Mouse (Mus musculus) retina, postnatal 7 days (tissue): Measurements from ENCODE around the gene Tmem45a2.
"Not testable (repeated sequence)": the region's sequence is repeated elsewhere in the genome, so short reads cannot be mapped to it uniquely, and the experiment has no call there.

Source experiments
- DNase-seq: peaks from one replicate; pipeline ENCODE4 v3.0.0-alpha.2; 2012; ENCODE audit warnings: low read depth, low spot score

Gene Tmem45a2

GRCm38 (mm10) chr16:57071132-57071639 lies at the start of gene Tmem45a2:
Gene Tmem45a2 (minus strand): TSS chr16:57071372.
- no peak for DNase-seq

DNA sequence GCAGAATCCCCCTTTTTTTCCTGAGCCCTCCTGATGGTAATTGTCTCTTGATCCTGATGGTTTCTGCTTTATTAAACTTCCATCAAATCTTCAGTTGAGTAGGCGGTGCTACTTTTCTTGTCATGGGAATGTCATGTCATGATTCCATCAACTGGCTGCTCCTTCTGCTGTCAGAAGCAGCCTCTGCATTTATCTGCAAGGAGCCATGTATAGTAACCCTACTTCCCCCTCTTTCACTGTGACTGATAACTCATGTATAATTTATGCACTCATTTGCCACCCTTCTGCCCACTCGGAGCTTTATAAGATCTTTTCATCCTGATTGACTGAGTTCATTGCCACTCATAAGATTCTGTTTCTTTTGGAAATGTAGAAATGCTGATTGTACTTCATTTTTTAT lies 46.4 kb upstream of the Tmem45a2 start:
- DNase-seq = no peak

GRCm38 (mm10) chr16:57116066-57116465 lies 44.9 kb upstream of the Tmem45a2 start:
- DNase-seq = no peak

- no peak for DNase-seq
Observed at GRCm38 (mm10) chr16:57106185-57106960, 35.2 kb upstream of the Tmem45a2 start.

DNA sequence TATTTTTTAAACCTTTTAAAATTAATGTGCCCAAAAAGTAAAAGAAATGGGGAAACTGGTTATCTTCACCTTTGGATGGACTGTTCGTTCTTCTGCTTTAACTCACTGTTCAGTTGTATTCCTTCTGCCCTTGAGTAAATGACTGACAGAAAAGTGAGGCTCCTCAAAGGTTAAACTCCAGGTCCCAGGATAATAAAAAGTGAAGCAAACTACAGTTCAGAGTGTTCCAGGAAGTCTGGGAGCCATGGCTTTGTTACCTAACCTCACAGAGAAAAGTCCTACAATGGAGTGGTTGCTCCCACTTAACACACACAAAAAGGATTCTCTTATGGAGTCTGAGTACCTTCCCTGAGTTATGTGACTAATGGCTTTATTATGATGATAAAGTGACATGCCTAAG lies 30.0 kb upstream of the Tmem45a2 start:
- DNase-seq = no peak

DNA sequence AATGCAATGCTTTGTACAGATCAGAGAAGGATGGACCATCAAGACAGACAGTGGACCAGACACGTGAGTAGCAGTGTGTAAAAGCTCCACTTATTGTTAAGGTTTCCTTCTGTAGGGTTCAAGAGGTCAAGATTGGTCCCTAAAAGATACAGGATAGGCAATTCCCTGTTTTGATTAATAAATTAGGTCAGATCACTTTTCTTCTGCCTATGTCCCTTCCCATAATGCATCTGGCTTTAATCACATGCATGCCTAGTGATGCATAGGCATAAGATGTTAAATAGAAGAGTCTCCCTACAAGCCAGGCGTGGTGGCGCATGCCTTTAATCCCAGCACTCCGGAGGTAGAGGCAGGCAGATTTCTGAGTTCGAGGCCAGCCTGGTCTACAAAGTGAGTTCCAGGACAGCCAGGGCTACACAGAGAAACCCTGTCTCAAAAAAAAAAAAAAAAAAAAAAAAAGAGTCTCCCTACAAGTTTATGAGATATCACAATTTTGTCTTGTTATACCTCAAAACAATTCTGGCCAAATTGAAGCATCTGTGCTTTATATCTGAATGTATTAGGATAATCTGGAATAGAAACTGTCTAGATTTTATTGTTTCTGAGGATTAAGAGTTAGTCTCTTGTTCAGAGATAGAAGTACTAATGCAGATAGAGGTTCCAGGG lies 28.5 kb upstream of the Tmem45a2 start:
- no peak for DNase-seq

DNA sequence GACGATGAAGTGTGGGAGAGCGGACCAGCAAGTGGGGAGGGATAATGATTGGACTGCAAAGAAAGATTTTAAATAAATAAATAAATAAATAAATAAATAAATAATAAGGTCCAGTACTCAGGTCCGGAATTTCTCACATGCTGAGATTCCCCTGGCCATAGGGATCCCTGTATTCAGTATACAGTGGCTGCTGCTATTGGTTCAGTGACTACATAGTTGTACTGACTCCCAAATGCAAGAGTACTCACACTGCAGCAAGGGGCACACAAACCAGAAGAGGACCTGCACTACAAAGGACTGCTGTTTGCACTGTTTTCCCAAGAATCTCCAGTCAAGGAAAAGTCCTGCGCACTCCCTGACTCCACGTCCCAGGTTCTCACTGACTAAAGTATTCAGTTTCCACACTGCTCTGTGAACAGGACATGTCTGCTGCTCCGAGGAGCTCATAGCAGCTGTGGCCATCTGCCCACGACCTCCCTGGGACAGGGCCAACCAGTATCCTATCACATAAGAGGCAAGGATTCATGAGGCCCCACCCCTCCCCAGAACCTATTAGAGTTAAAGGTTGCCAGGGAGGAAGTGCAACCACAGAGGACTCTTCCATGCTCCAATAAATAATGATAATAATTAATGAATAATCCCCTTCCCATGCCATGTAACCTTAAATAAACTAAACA lies 27.4 kb upstream of the Tmem45a2 start:
- no peak for DNase-seq

- DNase-seq = no peak
Observed at GRCm38 (mm10) chr16:57092911-57093605, 21.9 kb upstream of the Tmem45a2 start.

GRCm38 (mm10) chr16:57092460-57092859 lies 21.3 kb upstream of the Tmem45a2 start:
- peak; percentile 51 for DNase-seq

GRCm38 (mm10) chr16:57079577-57079976 lies 8.4 kb upstream of the Tmem45a2 start:
- no peak for DNase-seq

GRCm38 (mm10) chr16:57075986-57076385 lies 4.8 kb upstream of the Tmem45a2 start:
- no peak for DNase-seq

GRCm38 (mm10) chr16:57062045-57062444 lies 9.1 kb downstream of the Tmem45a2 start:
- DNase-seq = no peak

GRCm38 (mm10) chr16:57056995-57057394 lies 14.2 kb downstream of the Tmem45a2 start:
- DNase-seq = no peak

- DNase-seq = no peak
Observed at GRCm38 (mm10) chr16:57049974-57050373, 21.2 kb downstream of the Tmem45a2 start.

DNA sequence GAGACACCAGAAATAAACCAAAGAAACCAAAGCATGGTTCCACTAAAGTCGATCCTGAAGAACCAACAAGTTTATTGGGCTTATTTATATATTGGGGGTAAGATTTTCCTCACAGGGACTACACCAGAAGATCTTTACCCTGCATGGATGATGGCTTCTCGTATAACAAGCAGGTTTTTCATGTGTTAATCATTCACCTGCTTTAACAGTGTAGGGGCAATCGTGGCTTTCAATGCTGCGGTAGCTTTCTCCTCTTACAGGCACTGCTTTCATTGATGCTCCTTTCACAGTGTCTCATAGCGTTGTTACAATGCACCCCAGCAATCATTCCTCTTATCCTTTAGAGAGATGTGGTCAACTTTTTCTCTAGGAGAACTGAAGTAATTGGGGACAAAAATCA lies 32.6 kb downstream of the Tmem45a2 start:
- no peak for DNase-seq

DNA sequence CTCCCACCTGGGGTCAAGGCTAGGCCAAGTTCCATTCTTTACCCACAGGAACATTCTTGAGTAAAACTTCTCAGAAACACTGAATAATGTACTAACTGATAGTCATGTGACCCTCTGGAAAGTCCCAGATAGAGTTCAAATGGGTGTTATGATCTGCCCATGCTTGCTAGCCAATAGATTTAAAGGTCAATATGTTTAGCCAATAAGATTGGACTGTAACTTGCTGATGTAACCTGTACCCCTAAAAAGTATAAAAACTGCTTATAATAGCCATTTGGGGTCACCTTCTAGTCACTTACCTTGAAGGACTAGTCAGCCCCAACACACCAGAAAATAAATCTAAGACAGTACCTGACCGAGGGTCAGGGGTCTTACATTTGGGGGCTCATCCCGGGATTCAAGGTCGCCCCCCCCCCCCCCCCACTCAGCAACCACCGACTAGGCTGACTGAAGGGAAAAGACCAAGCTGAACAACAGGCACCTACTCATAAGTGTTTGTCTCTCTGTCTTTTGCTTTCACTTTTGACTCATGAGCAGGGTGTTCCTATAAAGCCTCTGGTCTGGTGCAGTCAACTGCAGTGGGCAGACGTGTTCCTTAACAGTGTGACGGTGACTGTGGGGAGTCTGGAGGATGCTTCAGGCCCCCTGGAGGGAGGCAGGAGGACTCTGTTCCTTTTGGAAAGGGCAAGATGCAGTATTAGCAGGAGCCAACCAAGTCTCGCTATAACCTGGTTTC lies 40.9 kb downstream of the Tmem45a2 start:
- DNase-seq = no peak

- not testable (repeated sequence) for DNase-seq
Observed at GRCm38 (mm10) chr16:56998283-56998682, 72.9 kb downstream of the Tmem45a2 start.
